Comparison of ENCODE assay signal across 14 mouse cellular contexts in genomic region chr3:66972191-66972950, GRCm38 (mm10). TPM values are rescaled to one million over a fixed set of nuclear protein-coding genes. Genes with fewer than 3 reads are reported as not detected.
DNase-seq lines count a peak whose midpoint lies in the region; ATAC-seq and TF ChIP-seq lines count a peak whose summit lies in the region.
"Had no signal": no experiment of that assay in that cellular context is flagged by ENCODE, and none has a peak within 500 bp of the region (broad histone marks: within the 10 kb centered on the region; RNA-seq: fewer than 3 reads in every experiment).

No protein-coding gene starts in this region.

- TF ChIP-seq CTCF in left cerebral cortex, adult 2 months (IDR thresholded peaks at IDR 0.05): no peak

- no peak overlapping the region for H3K27ac ChIP-seq in intestine, embryonic 14.5 days (ENCODE audit: low read depth)
- no peak overlapping the region for H3K27ac ChIP-seq in intestine, embryonic 16.5 days (ENCODE audit: low read length)
- no peak overlapping the region for H3K27ac ChIP-seq in embryonic facial prominence, embryonic 10.5 days (replicated peaks)
- H3K27ac ChIP-seq in limb, embryonic 10.5 days: peak overlapping the region; percentile 87
- no peak overlapping the region for H3K27ac ChIP-seq in midbrain, embryonic 16.5 days (ENCODE audit: low read length)
- no peak overlapping the region for H3K27ac ChIP-seq in left cerebral cortex, adult 2 months
- H3K27ac ChIP-seq: heart, adult 2 months; liver, embryonic 13.5 days had no signal

- no peaks in the 10 kb centered on the region for H3K4me1 ChIP-seq in intestine, embryonic 14.5 days (replicated peaks; ENCODE audit: control insufficient read depth, insufficient read depth, low read length)
- H3K4me1 ChIP-seq in intestine, embryonic 16.5 days (ENCODE audit: control insufficient read depth, insufficient read depth, low read length): peaks cover 4% of the 10 kb centered on the region; the same call in 1 of the 2 replicates
- H3K4me1 ChIP-seq in embryonic facial prominence, embryonic 10.5 days: peaks cover 39% of the 10 kb centered on the region
- peaks cover 74% of the 10 kb centered on the region for H3K4me1 ChIP-seq in limb, embryonic 10.5 days
- peaks cover 9% of the 10 kb centered on the region for H3K4me1 ChIP-seq in midbrain, embryonic 16.5 days (ENCODE audit: control insufficient read depth, insufficient read depth, low read length)

- no peaks in the 10 kb centered on the region for H3K36me3 ChIP-seq in intestine, embryonic 14.5 days (ENCODE audit: control insufficient read depth, insufficient read depth, low read length)
- H3K36me3 ChIP-seq in intestine, embryonic 16.5 days (ENCODE audit: control insufficient read depth, insufficient read depth, low read length): no peaks in the 10 kb centered on the region
- H3K36me3 ChIP-seq in embryonic facial prominence, embryonic 10.5 days (replicated peaks): no peaks in the 10 kb centered on the region
- H3K36me3 ChIP-seq in limb, embryonic 10.5 days: peaks cover 46% of the 10 kb centered on the region
- H3K36me3 ChIP-seq in midbrain, embryonic 16.5 days (ENCODE audit: control insufficient read depth, insufficient read depth, low read length): no peaks in the 10 kb centered on the region
- H3K36me3 ChIP-seq: liver, embryonic 13.5 days had no signal

- no peak for ATAC-seq in intestine, embryonic 14.5 days (replicated peaks; ENCODE audit: low FRiP score, low TSS enrichment, low read depth)
- no peak for ATAC-seq in intestine, embryonic 16.5 days
- no peak for ATAC-seq in midbrain, embryonic 16.5 days

- peaks cover 97% of the 10 kb centered on the region for H3K27me3 ChIP-seq in intestine, embryonic 14.5 days (replicated peaks; ENCODE audit: control insufficient read depth, insufficient read depth, low read length)
- peaks cover 62% of the 10 kb centered on the region for H3K27me3 ChIP-seq in intestine, embryonic 16.5 days (replicated peaks; ENCODE audit: control insufficient read depth, insufficient read depth, low read length)
- H3K27me3 ChIP-seq in embryonic facial prominence, embryonic 10.5 days (replicated peaks; ENCODE audit: low read depth, poor library complexity, severe bottlenecking): peaks cover 100% of the 10 kb centered on the region
- H3K27me3 ChIP-seq in limb, embryonic 10.5 days (ENCODE audit: low read depth, poor library complexity, severe bottlenecking): peaks cover 57% of the 10 kb centered on the region
- H3K27me3 ChIP-seq in midbrain, embryonic 16.5 days (ENCODE audit: control insufficient read depth, insufficient read depth, low read depth, low read length): peaks cover 15% of the 10 kb centered on the region

- no peak overlapping the region for H3K9ac ChIP-seq in intestine, embryonic 14.5 days (ENCODE audit: low read length)
- no peak overlapping the region for H3K9ac ChIP-seq in intestine, embryonic 16.5 days (ENCODE audit: low read depth, low read length)
- no peak overlapping the region; the same call in 1 of the 2 replicates for H3K9ac ChIP-seq in midbrain, embryonic 16.5 days (ENCODE audit: low read depth, low read length)
- H3K9ac ChIP-seq: liver, embryonic 13.5 days had no signal

- no peak overlapping the region for H3K4me3 ChIP-seq in intestine, embryonic 14.5 days (ENCODE audit: low read depth, low read length)
- no peak overlapping the region for H3K4me3 ChIP-seq in intestine, embryonic 16.5 days (ENCODE audit: low read length)
- H3K4me3 ChIP-seq in embryonic facial prominence, embryonic 10.5 days: no peak overlapping the region
- peak overlapping the region; percentile 73 for H3K4me3 ChIP-seq in limb, embryonic 10.5 days
- peak overlapping the region; percentile 10 for H3K4me3 ChIP-seq in midbrain, embryonic 16.5 days (ENCODE audit: low read depth, low read length)
- H3K4me3 ChIP-seq in left cerebral cortex, adult 2 months: no peak overlapping the region
- H3K4me3 ChIP-seq: heart, adult 2 months had no signal

- no peak overlapping the region for H3K4me2 ChIP-seq in intestine, embryonic 14.5 days (ENCODE audit: low read length)
- no peak overlapping the region for H3K4me2 ChIP-seq in intestine, embryonic 16.5 days (ENCODE audit: low read depth, low read length)
- H3K4me2 ChIP-seq in midbrain, embryonic 16.5 days (ENCODE audit: low read length): peak overlapping the region; percentile 48

- H3K9me3 ChIP-seq in intestine, embryonic 14.5 days (ENCODE audit: control insufficient read depth, low read length): no peaks in the 10 kb centered on the region
- no peaks in the 10 kb centered on the region for H3K9me3 ChIP-seq in intestine, embryonic 16.5 days (ENCODE audit: control insufficient read depth, low read length)
- H3K9me3 ChIP-seq in embryonic facial prominence, embryonic 10.5 days: no peaks in the 10 kb centered on the region
- no peaks in the 10 kb centered on the region for H3K9me3 ChIP-seq in limb, embryonic 10.5 days (replicated peaks)
- no peaks in the 10 kb centered on the region for H3K9me3 ChIP-seq in midbrain, embryonic 16.5 days (replicated peaks; ENCODE audit: control insufficient read depth, low read length, poor library complexity, severe bottlenecking)
- H3K9me3 ChIP-seq: liver, embryonic 13.5 days had no signal

- 4% methylated on average over 16 of the region's 16 CpGs for WGBS in intestine, embryonic 14.5 days
- WGBS in intestine, embryonic 16.5 days: 4% methylated on average over 16 of the region's 16 CpGs
- 5% methylated on average over 16 of the region's 16 CpGs for WGBS in embryonic facial prominence, embryonic 10.5 days
- 6% methylated on average over 16 of the region's 16 CpGs for WGBS in limb, embryonic 10.5 days
- 5% methylated on average over 16 of the region's 16 CpGs for WGBS in midbrain, embryonic 16.5 days

- intact Hi-C loops in left cerebral cortex, adult 2 months (cut with DNase I): loop anchor here (5.0 to 10.0 kb wide), 2 partner anchors 292 to 560 kb away; no protein-coding TSS in a partner anchor

- peak; percentile 55 for DNase-seq in intestine, embryonic 14.5 days (ENCODE audit: low spot score)
- DNase-seq in embryonic facial prominence, embryonic 10.5 days (ENCODE audit: low spot score): peak; percentile 9
- DNase-seq in limb, embryonic 10.5 days (ENCODE audit: low spot score): no peak
- no peak for DNase-seq in thymus, postnatal 14 days
- DNase-seq in left cerebral cortex, adult 2 months (ENCODE audit: extremely low spot score in 1 of 2, low spot score in 2 of 2): no peak
- DNase-seq: kidney, postnatal 14 days; liver, embryonic 13.5 days; lung, postnatal 4 days had no signal

RNA-seq across cellular contexts. Expression of gene Rsrc1, which starts 8.8 kb away (rescaled TPM):
- 32.7 and 36.0 TPM in 2 replicates for polyA plus RNA-seq in intestine, embryonic 14.5 days (2014; fragmentation: Nextera tagmentation; extraction: Ambion mirVana)
- 18.9 and 21.1 TPM in 2 replicates for polyA plus RNA-seq in intestine, embryonic 16.5 days (2015; fragmentation: Nextera tagmentation; extraction: Ambion mirVana)
- 42.0 and 45.0 TPM in 2 replicates for polyA plus RNA-seq in embryonic facial prominence, embryonic 10.5 days (2016; fragmentation: Nextera tagmentation; extraction: Ambion mirVana)
- polyA plus RNA-seq in limb, embryonic 10.5 days (2016; fragmentation: Nextera tagmentation; extraction: Ambion mirVana): 54.6 and 54.7 TPM in 2 replicates
- 42.4 and 44.3 TPM in 2 replicates for polyA plus RNA-seq in midbrain, embryonic 16.5 days (2015; fragmentation: Nextera tagmentation; extraction: Ambion mirVana)
- 10 to 100 TPM; 36.3 to 37.2 TPM for total RNA-seq in left cerebral cortex, adult 2 months (2021)

RNA-seq across cellular contexts. Expression of gene Shox2, which starts 9.2 kb away (rescaled TPM):
- 0.16 TPM in 1 of 2 replicates, not detected in the other for polyA plus RNA-seq in intestine, embryonic 14.5 days (2014; fragmentation: Nextera tagmentation; extraction: Ambion mirVana)
- 0.12 and 0.16 TPM in 2 replicates for polyA plus RNA-seq in intestine, embryonic 16.5 days (2015; fragmentation: Nextera tagmentation; extraction: Ambion mirVana)
- 8.5 and 10.8 TPM in 2 replicates for polyA plus RNA-seq in embryonic facial prominence, embryonic 10.5 days (2016; fragmentation: Nextera tagmentation; extraction: Ambion mirVana)
- 101 and 131 TPM in 2 replicates for polyA plus RNA-seq in limb, embryonic 10.5 days (2016; fragmentation: Nextera tagmentation; extraction: Ambion mirVana)
- polyA plus RNA-seq in midbrain, embryonic 16.5 days (2015; fragmentation: Nextera tagmentation; extraction: Ambion mirVana): 50.4 and 55.3 TPM in 2 replicates
- total RNA-seq in left cerebral cortex, adult 2 months (2021): not detected
- polyA plus RNA-seq: erythroblast, embryonic 14.5 days; frontal cortex, adult 2 months; small intestine, adult 2 months had no signal

Comparison
In these comparisons a context has a peak if more than half of its experiments do, and no peak if none do; other contexts are left out.
1. DNase-seq: peak in intestine, embryonic 14.5 days (single experiment) and embryonic facial prominence, embryonic 10.5 days (single experiment); none in limb, embryonic 10.5 days (single experiment), thymus, postnatal 14 days (single experiment) and left cerebral cortex, adult 2 months (0 of 2).
2. H3K4me3 ChIP-seq: peak in limb, embryonic 10.5 days (single experiment) and midbrain, embryonic 16.5 days (single experiment); none in intestine, embryonic 14.5 days (single experiment), intestine, embryonic 16.5 days (single experiment), embryonic facial prominence, embryonic 10.5 days (single experiment) and left cerebral cortex, adult 2 months (single experiment).